Mouse (Mus musculus): ENCODE measurements around the gene Tatdn3. TPM values are rescaled to one million over a fixed set of nuclear protein-coding genes. Genes with fewer than 3 reads are reported as not detected.

Tatdn3 gene
- polyA plus RNA-seq, 1 experiment from 2014 or later = 17.6 TPM

Other genes with a start within 250 kb of the Tatdn3 start
- gene Rps6kc1, start 151.2 kb downstream of the Tatdn3 start, polyA plus RNA-seq (2016; fragmentation: Nextera tagmentation; extraction: Ambion mirVana) = 23.9 and 29.1 TPM in 2 replicates
- gene Angel2, start 137.8 kb downstream of the Tatdn3 start, polyA plus RNA-seq (2016; fragmentation: Nextera tagmentation; extraction: Ambion mirVana) = 63.1 and 64.4 TPM in 2 replicates
- gene Vash2, start 83.6 kb downstream of the Tatdn3 start, polyA plus RNA-seq (2016; fragmentation: Nextera tagmentation; extraction: Ambion mirVana) = 81.0 and 94.6 TPM in 2 replicates
- gene Flvcr1, start 36.8 kb downstream of the Tatdn3 start, polyA plus RNA-seq (2016; fragmentation: Nextera tagmentation; extraction: Ambion mirVana) = 9.1 and 9.6 TPM in 2 replicates
- gene Spata45, start 26.3 kb downstream of the Tatdn3 start, polyA plus RNA-seq (2016; fragmentation: Nextera tagmentation; extraction: Ambion mirVana) = not detected in 2 replicates
- 12.6 and 15.8 TPM in 2 replicates for gene Nsl1, start 80 bp upstream of the Tatdn3 start, polyA plus RNA-seq (2016; fragmentation: Nextera tagmentation; extraction: Ambion mirVana)
- 2.8 and 3.8 TPM in 2 replicates for gene Batf3, start 34.9 kb upstream of the Tatdn3 start, polyA plus RNA-seq (2016; fragmentation: Nextera tagmentation; extraction: Ambion mirVana)
- not detected in 2 replicates for gene Fam71a, start 101.9 kb upstream of the Tatdn3 start, polyA plus RNA-seq (2016; fragmentation: Nextera tagmentation; extraction: Ambion mirVana)
- 1.9 and 2.7 TPM in 2 replicates for gene Atf3, start 155.1 kb upstream of the Tatdn3 start, polyA plus RNA-seq (2016; fragmentation: Nextera tagmentation; extraction: Ambion mirVana)